Mouse (Mus musculus) hindbrain, embryonic 14.5 days (tissue): Measurements from ENCODE around the gene Atp10a. TPM values are rescaled to one million over a fixed set of nuclear protein-coding genes. Genes with fewer than 3 reads are reported as not detected.

ENCODE experiments used
- ATAC-seq: fragments of 200-750 bp; cut with Nextera tagmentation; 2 replicates; pipeline ENCODE4 v1.8.0; 2017; ENCODE audit warnings: moderate number of reproducible peaks, mild to moderate bottlenecking, moderate TSS enrichment, moderate library complexity; ENCODE audit not compliant: low FRiP score
- DNase-seq: peaks from one replicate; pipeline ENCODE4 v3.0.0-alpha.2; 2015; ENCODE audit warnings: low spot score
- H3K27ac ChIP-seq: fragments of 300-500 bp; sonication (generic); 2 replicates; pipeline ENCODE4 v1.5.1; 2014; ENCODE audit warnings: mild to moderate bottlenecking, moderate library complexity
- H3K27me3 ChIP-seq: fragments of 300-500 bp; sonication (generic); 2 replicates; pipeline ENCODE4 v1.6.1; 2014; ENCODE audit warnings: mild to moderate bottlenecking, low read length, mixed read lengths; ENCODE audit not compliant: control insufficient read depth, insufficient read depth
- H3K36me3 ChIP-seq: fragments of 300-500 bp; sonication (generic); replicated peaks from 2 replicates; pipeline ENCODE4 v1.6.1; 2014; ENCODE audit not compliant: control insufficient read depth, insufficient read depth
- H3K4me1 ChIP-seq: fragments of 300-500 bp; sonication (generic); replicated peaks from 2 replicates; pipeline ENCODE4 v1.6.1; 2014; ENCODE audit warnings: antibody characterized with exemption, low read length, mixed read lengths; ENCODE audit not compliant: control insufficient read depth, insufficient read depth
- H3K4me2 ChIP-seq: fragments of 300-500 bp; sonication (generic); replicated peaks from 2 replicates; pipeline ENCODE4 v1.6.1; 2014; ENCODE audit warnings: mild to moderate bottlenecking, moderate library complexity
- H3K4me3 ChIP-seq: fragments of 300-500 bp; sonication (generic); replicated peaks from 2 replicates; pipeline ENCODE4 v1.5.1; 2014; ENCODE audit warnings: mild to moderate bottlenecking, low read length
- H3K9ac ChIP-seq: fragments of 300-500 bp; sonication (generic); 2 replicates; pipeline ENCODE4 v1.6.1; 2014
- H3K9me3 ChIP-seq: fragments of 300-500 bp; sonication (generic); 2 replicates; pipeline ENCODE4 v1.6.1; 2016; ENCODE audit warnings: low read length; ENCODE audit not compliant: control insufficient read depth
- WGBS: fragments of 180-500 bp; shearing (Covaris S2); extraction: QIAGEN DNeasy Blood & Tissue Kit; methylation state at CpG from one replicate; pipeline ENCODE4 v1.1.7; 2014; 5-methylcytosine and 5-hydroxymethylcytosine counted together
- polyA plus RNA-seq: library from polyadenylated mRNA; unstranded; fragments of >200 nt; fragmentation: Nextera tagmentation; extraction: Ambion mirVana; gene quantifications from 2 replicates; pipeline ENCODE4 v1.2.1, GENCODE M21; 2014

Atp10a gene
- polyA plus RNA-seq, 1 experiment from 2014 or later, result 1.6 TPM

GRCm38 (mm10) chr7:58698738-58699442 is 42.9 kb downstream of the Atp10a start:
- Histone ChIP-seq H3K4me3 (no peak overlapping the region), H3K4me1 (no peaks in the 10 kb centered on the region), H3K4me2 (no peak overlapping the region), H3K36me3 (no peaks in the 10 kb centered on the region), H3K9ac (no peak overlapping the region), H3K9me3 (no peaks in the 10 kb centered on the region), H3K27ac (no peak overlapping the region), H3K27me3 (no peaks in the 10 kb centered on the region)
- DNase-seq, result no peak
- ATAC-seq, result no peak
- 89% methylated on average over 7 of the region's 7 CpGs for WGBS

- no peaks in the 10 kb centered on the region for H3K9me3 ChIP-seq
- H3K4me2 ChIP-seq, result no peak overlapping the region
- ATAC-seq (no peak), DNase-seq (no peak)
- no peaks in the 10 kb centered on the region for H3K27me3 ChIP-seq
- H3K27ac ChIP-seq, result no peak overlapping the region
- H3K4me3 ChIP-seq, result no peak overlapping the region
- no peaks in the 10 kb centered on the region for H3K4me1 ChIP-seq
- 93% methylated on average over 4 of the region's 4 CpGs for WGBS
- H3K36me3 ChIP-seq, result no peaks in the 10 kb centered on the region
- H3K9ac ChIP-seq, result no peak overlapping the region
Observed at GRCm38 (mm10) chr7:58701311-58701710, 45.3 kb downstream of the Atp10a start.

GRCm38 (mm10) chr7:58705158-58705557 is 49.2 kb downstream of the Atp10a start:
- Histone ChIP-seq H3K27me3 (no peaks in the 10 kb centered on the region), H3K27ac (no peak overlapping the region), H3K36me3 (no peaks in the 10 kb centered on the region), H3K4me2 (no peak overlapping the region), H3K4me3 (no peak overlapping the region), H3K9me3 (no peaks in the 10 kb centered on the region), H3K9ac (no peak overlapping the region), H3K4me1 (no peaks in the 10 kb centered on the region)
- no peak for ATAC-seq
- WGBS, result 93% methylated on average over 3 of the region's 3 CpGs
- DNase-seq, result no peak

- no peak for DNase-seq
- Histone ChIP-seq H3K27me3 (no peaks in the 10 kb centered on the region), H3K4me2 (no peak overlapping the region), H3K9ac (no peak overlapping the region), H3K9me3 (no peaks in the 10 kb centered on the region), H3K4me3 (no peak overlapping the region), H3K4me1 (no peaks in the 10 kb centered on the region), H3K36me3 (no peaks in the 10 kb centered on the region), H3K27ac (no peak overlapping the region)
- 84% methylated on average over 3 of the region's 3 CpGs for WGBS
- ATAC-seq, result no peak
Observed at GRCm38 (mm10) chr7:58709306-58709705, 53.3 kb downstream of the Atp10a start.

GRCm38 (mm10) chr7:58710312-58710711 is 54.3 kb downstream of the Atp10a start:
- DNase-seq (no peak), ATAC-seq (no peak)
- H3K4me1 ChIP-seq, result no peaks in the 10 kb centered on the region
- H3K4me3 ChIP-seq, result no peak overlapping the region
- H3K9ac ChIP-seq, result no peak overlapping the region
- 95% methylated on average over 1 of the region's 1 CpGs for WGBS
- H3K27me3 ChIP-seq, result no peaks in the 10 kb centered on the region
- H3K27ac ChIP-seq, result no peak overlapping the region
- no peak overlapping the region for H3K4me2 ChIP-seq
- no peaks in the 10 kb centered on the region for H3K36me3 ChIP-seq
- no peaks in the 10 kb centered on the region for H3K9me3 ChIP-seq

- Histone ChIP-seq H3K9ac (no peak overlapping the region), H3K4me3 (no peak overlapping the region), H3K36me3 (no peaks in the 10 kb centered on the region), H3K4me2 (no peak overlapping the region), H3K27ac (no peak overlapping the region), H3K9me3 (no peaks in the 10 kb centered on the region), H3K4me1 (no peaks in the 10 kb centered on the region), H3K27me3 (no peaks in the 10 kb centered on the region)
- DNase-seq (no peak), ATAC-seq (no peak)
- WGBS, result 84% methylated on average over 7 of the region's 7 CpGs
Observed at GRCm38 (mm10) chr7:58711811-58712210, 55.8 kb downstream of the Atp10a start.

- Histone ChIP-seq H3K4me2 (no peak overlapping the region), H3K4me1 (no peaks in the 10 kb centered on the region), H3K27ac (no peak overlapping the region), H3K4me3 (no peak overlapping the region), H3K9ac (no peak overlapping the region), H3K27me3 (no peaks in the 10 kb centered on the region), H3K9me3 (no peaks in the 10 kb centered on the region), H3K36me3 (no peaks in the 10 kb centered on the region)
- DNase-seq, result no peak
- WGBS, result 74% methylated on average over 1 of the region's 1 CpGs
- no peak for ATAC-seq
Observed at GRCm38 (mm10) chr7:58715576-58716144, 59.7 kb downstream of the Atp10a start.

GRCm38 (mm10) chr7:58716626-58717025 is 60.7 kb downstream of the Atp10a start:
- no peak overlapping the region for H3K4me2 ChIP-seq
- H3K9ac ChIP-seq, result no peak overlapping the region
- no peak overlapping the region for H3K27ac ChIP-seq
- no peak for ATAC-seq
- WGBS, result 94% methylated on average over 3 of the region's 3 CpGs
- no peaks in the 10 kb centered on the region for H3K9me3 ChIP-seq
- H3K4me3 ChIP-seq, result no peak overlapping the region
- DNase-seq, result no peak
- H3K27me3 ChIP-seq, result no peaks in the 10 kb centered on the region
- no peaks in the 10 kb centered on the region for H3K36me3 ChIP-seq
- H3K4me1 ChIP-seq, result no peaks in the 10 kb centered on the region

GRCm38 (mm10) chr7:58718556-58718955 is 62.6 kb downstream of the Atp10a start:
- Histone ChIP-seq H3K27ac (no peak overlapping the region), H3K36me3 (no peaks in the 10 kb centered on the region), H3K4me1 (no peaks in the 10 kb centered on the region), H3K9ac (no peak overlapping the region), H3K27me3 (no peaks in the 10 kb centered on the region), H3K9me3 (no peaks in the 10 kb centered on the region), H3K4me3 (no peak overlapping the region), H3K4me2 (no peak overlapping the region)
- DNase-seq, result no peak
- 80% methylated on average over 2 of the region's 2 CpGs for WGBS
- no peak for ATAC-seq
